Mouse (Mus musculus) hindbrain, embryonic 12.5 days (tissue): ENCODE measurements at regions not wholly inside any gene's neighbourhood (a gene's known extent, or its start where the extent isn't known, plus 50 kb on each side); places are given as distances from the start of the nearest gene placed in this dataset.

Experiments used
- ATAC-seq: fragments of 200-750 bp; cut with Nextera tagmentation; 2 replicates; pipeline ENCODE4 v1.8.0; 2017; ENCODE audit warnings: moderate TSS enrichment; ENCODE audit not compliant: low FRiP score
- H3K27ac ChIP-seq: fragments of 300-500 bp; sonication (generic); 2 replicates; pipeline ENCODE4 v1.5.1; 2016; ENCODE audit warnings: mild to moderate bottlenecking
- H3K27me3 ChIP-seq: fragments of 300-500 bp; sonication (generic); 2 replicates; pipeline ENCODE4 v1.6.1; 2016; ENCODE audit warnings: mild to moderate bottlenecking
- H3K36me3 ChIP-seq: fragments of 300-500 bp; sonication (generic); 2 replicates; pipeline ENCODE4 v1.6.1; 2016; ENCODE audit warnings: mild to moderate bottlenecking
- H3K4me1 ChIP-seq: fragments of 300-500 bp; sonication (generic); 2 replicates; pipeline ENCODE4 v1.6.1; 2016
- H3K4me2 ChIP-seq: fragments of 300-500 bp; sonication (generic); replicated peaks from 2 replicates; pipeline ENCODE4 v1.6.1; 2016; ENCODE audit warnings: mild to moderate bottlenecking
- H3K4me3 ChIP-seq: fragments of 300-500 bp; sonication (generic); 2 replicates; pipeline ENCODE4 v1.5.1; 2016; ENCODE audit warnings: mild to moderate bottlenecking
- H3K9ac ChIP-seq: fragments of 300-500 bp; sonication (generic); 2 replicates; pipeline ENCODE4 v1.6.1; 2016; ENCODE audit warnings: mild to moderate bottlenecking, moderate library complexity
- H3K9me3 ChIP-seq: fragments of 300-500 bp; sonication (generic); replicated peaks from 2 replicates; pipeline ENCODE4 v1.6.1; 2016; ENCODE audit warnings: mild to moderate bottlenecking
- whole genome bisulfite sequencing: fragments of 180-500 bp; shearing (Covaris S2); methylation state at CpG from one replicate; pipeline ENCODE4 v1.1.7; 2016; 5-methylcytosine and 5-hydroxymethylcytosine counted together

GRCm38 (mm10) chr13:97462110-97462883 is 221.4 kb downstream of the Enc1 start:
- ATAC-seq = no peak
- no peak overlapping the region for H3K27ac ChIP-seq
- H3K4me1 ChIP-seq = no peaks in the 10 kb centered on the region
- WGBS = 86% methylated on average over 13 of the region's 13 CpGs
- no peaks in the 10 kb centered on the region for H3K27me3 ChIP-seq
- no peak overlapping the region for H3K4me3 ChIP-seq
- H3K4me2 ChIP-seq = no peak overlapping the region
- H3K9ac ChIP-seq = no peak overlapping the region
- H3K9me3 ChIP-seq = no peaks in the 10 kb centered on the region
- no peaks in the 10 kb centered on the region for H3K36me3 ChIP-seq

- no peak overlapping the region for H3K4me3 ChIP-seq
- H3K9me3 ChIP-seq = no peaks in the 10 kb centered on the region
- no peak overlapping the region for H3K9ac ChIP-seq
- H3K4me2 ChIP-seq = no peak overlapping the region
- H3K27me3 ChIP-seq = no peaks in the 10 kb centered on the region
- ATAC-seq = no peak
- WGBS = 93% methylated on average over 4 of the region's 4 CpGs
- H3K4me1 ChIP-seq = 0 out of 2 replicates have a peak, but pooled peaks cover 3% of the 10 kb centered on the region
- H3K36me3 ChIP-seq = no peaks in the 10 kb centered on the region
- H3K27ac ChIP-seq = no peak overlapping the region
Measured at GRCm38 (mm10) chr13:97461207-97461606, 220.3 kb downstream of the Enc1 start.

- WGBS = 94% methylated on average over 7 of the region's 7 CpGs
- no peak overlapping the region for H3K9ac ChIP-seq
- no peak for ATAC-seq
- no peak overlapping the region for H3K4me3 ChIP-seq
- H3K9me3 ChIP-seq = no peaks in the 10 kb centered on the region
- no peak overlapping the region for H3K27ac ChIP-seq
- H3K27me3 ChIP-seq = no peaks in the 10 kb centered on the region
- H3K4me1 ChIP-seq = 0 out of 2 replicates have a peak, but pooled peaks cover 3% of the 10 kb centered on the region
- no peak overlapping the region for H3K4me2 ChIP-seq
- H3K36me3 ChIP-seq = no peaks in the 10 kb centered on the region
Measured at GRCm38 (mm10) chr13:97459106-97459505, 218.2 kb downstream of the Enc1 start.

- H3K9me3 ChIP-seq = no peaks in the 10 kb centered on the region
- H3K4me1 ChIP-seq = peaks cover 13% of the 10 kb centered on the region
- no peaks in the 10 kb centered on the region for H3K36me3 ChIP-seq
- H3K9ac ChIP-seq = no peak overlapping the region
- no peaks in the 10 kb centered on the region for H3K27me3 ChIP-seq
- 0 out of 2 replicates have a peak overlapping the region, but pooled peaks have one; percentile 41 for H3K27ac ChIP-seq
- no peak for ATAC-seq
- WGBS = 56% methylated on average over 6 of the region's 6 CpGs
- no peak overlapping the region for H3K4me3 ChIP-seq
- H3K4me2 ChIP-seq = no peak overlapping the region
Measured at GRCm38 (mm10) chr13:97455961-97456360, 215.1 kb downstream of the Enc1 start.

GRCm38 (mm10) chr13:97454715-97455114 is 213.8 kb downstream of the Enc1 start:
- no peaks in the 10 kb centered on the region for H3K9me3 ChIP-seq
- no peak overlapping the region for H3K9ac ChIP-seq
- no peak for ATAC-seq
- no peaks in the 10 kb centered on the region for H3K27me3 ChIP-seq
- peaks cover 22% of the 10 kb centered on the region for H3K4me1 ChIP-seq
- no peak overlapping the region for H3K27ac ChIP-seq
- no peak overlapping the region for H3K4me3 ChIP-seq
- 66% methylated on average over 8 of the region's 8 CpGs for whole genome bisulfite sequencing
- no peak overlapping the region for H3K4me2 ChIP-seq
- no peaks in the 10 kb centered on the region for H3K36me3 ChIP-seq

- no peak overlapping the region for H3K4me2 ChIP-seq
- no peaks in the 10 kb centered on the region for H3K27me3 ChIP-seq
- H3K27ac ChIP-seq = no peak overlapping the region
- WGBS = 59% methylated on average over 6 of the region's 6 CpGs
- no peak overlapping the region for H3K4me3 ChIP-seq
- H3K9me3 ChIP-seq = no peaks in the 10 kb centered on the region
- H3K4me1 ChIP-seq = peaks cover 22% of the 10 kb centered on the region
- no peak overlapping the region for H3K9ac ChIP-seq
- ATAC-seq = no peak
- H3K36me3 ChIP-seq = no peaks in the 10 kb centered on the region
Measured at GRCm38 (mm10) chr13:97453469-97453868, 212.6 kb downstream of the Enc1 start.

GRCm38 (mm10) chr13:97453090-97453430 is 212.2 kb downstream of the Enc1 start:
- WGBS = 13% methylated on average over 5 of the region's 5 CpGs
- Histone ChIP-seq H3K9ac (no peak overlapping the region), H3K36me3 (no peaks in the 10 kb centered on the region), H3K4me2 (no peak overlapping the region), H3K4me3 (no peak overlapping the region), H3K4me1 (peaks cover 22% of the 10 kb centered on the region), H3K9me3 (no peaks in the 10 kb centered on the region), H3K27ac (no peak overlapping the region), H3K27me3 (no peaks in the 10 kb centered on the region)
- ATAC-seq = no peak

- WGBS = 46% methylated on average over 11 of the region's 11 CpGs
Measured at GRCm38 (mm10) chr13:97452386-97453089, 211.6 kb downstream of the Enc1 start.

GRCm38 (mm10) chr13:97451276-97451675 is 210.4 kb downstream of the Enc1 start:
- no peak for ATAC-seq
- no peak overlapping the region for H3K27ac ChIP-seq
- no peaks in the 10 kb centered on the region for H3K9me3 ChIP-seq
- WGBS = 87% methylated on average over 10 of the region's 10 CpGs
- no peak overlapping the region for H3K9ac ChIP-seq
- H3K4me3 ChIP-seq = no peak overlapping the region
- no peaks in the 10 kb centered on the region for H3K27me3 ChIP-seq
- no peak overlapping the region for H3K4me2 ChIP-seq
- H3K36me3 ChIP-seq = no peaks in the 10 kb centered on the region
- peaks cover 19% of the 10 kb centered on the region for H3K4me1 ChIP-seq

More at GRCm38 (mm10) chr13:97452386-97453089, 211.6 kb downstream of the Enc1 start:
- no peak for ATAC-seq
- no peak overlapping the region for H3K9ac ChIP-seq
- H3K36me3 ChIP-seq = no peaks in the 10 kb centered on the region
- no peak overlapping the region for H3K4me3 ChIP-seq
- H3K4me1 ChIP-seq = peaks cover 22% of the 10 kb centered on the region
- H3K27ac ChIP-seq = no peak overlapping the region
- H3K9me3 ChIP-seq = no peaks in the 10 kb centered on the region
- no peak overlapping the region for H3K4me2 ChIP-seq
- no peaks in the 10 kb centered on the region for H3K27me3 ChIP-seq

- H3K4me3 ChIP-seq = no peak overlapping the region
- peaks cover 16% of the 10 kb centered on the region for H3K4me1 ChIP-seq
- no peaks in the 10 kb centered on the region for H3K9me3 ChIP-seq
- no peaks in the 10 kb centered on the region for H3K36me3 ChIP-seq
- H3K4me2 ChIP-seq = no peak overlapping the region
- H3K27me3 ChIP-seq = no peaks in the 10 kb centered on the region
- no peak overlapping the region for H3K9ac ChIP-seq
- ATAC-seq = no peak
- WGBS = 90% methylated on average over 1 of the region's 1 CpGs
- H3K27ac ChIP-seq = no peak overlapping the region
Measured at GRCm38 (mm10) chr13:97448123-97448522, 207.2 kb downstream of the Enc1 start.

GRCm38 (mm10) chr13:97443731-97444428 is 203.0 kb downstream of the Enc1 start:
- 74% methylated on average over 14 of the region's 14 CpGs for WGBS
- ATAC-seq = no peak
- H3K27ac ChIP-seq = no peak overlapping the region
- H3K9me3 ChIP-seq = no peaks in the 10 kb centered on the region
- H3K36me3 ChIP-seq = no peaks in the 10 kb centered on the region
- no peak overlapping the region for H3K4me2 ChIP-seq
- H3K4me3 ChIP-seq = no peak overlapping the region
- peaks cover 31% of the 10 kb centered on the region for H3K4me1 ChIP-seq
- no peak overlapping the region for H3K9ac ChIP-seq
- no peaks in the 10 kb centered on the region for H3K27me3 ChIP-seq

GRCm38 (mm10) chr13:97442806-97443205 is 201.9 kb downstream of the Enc1 start:
- Histone ChIP-seq H3K9me3 (no peaks in the 10 kb centered on the region), H3K27ac (no peak overlapping the region; the same call in 1 of the 2 replicates), H3K27me3 (no peaks in the 10 kb centered on the region), H3K9ac (no peak overlapping the region), H3K4me3 (no peak overlapping the region), H3K4me2 (no peak overlapping the region), H3K36me3 (no peaks in the 10 kb centered on the region), H3K4me1 (peaks cover 38% of the 10 kb centered on the region)
- ATAC-seq = no peak
- WGBS = 79% methylated on average over 1 of the region's 1 CpGs
